Mouse (Mus musculus) embryonic fibroblast, embryonic 13.5 days (primary cell): ENCODE results near the gene Limd2.

Source experiments
- CTCF ChIP-seq: IDR thresholded peaks from 2 replicates; pipeline ENCODE4 v1.5.1; 2011; ENCODE audit warnings: mild to moderate bottlenecking, control low read depth, low read length, moderate library complexity, borderline replicate concordance; ENCODE audit not compliant: insufficient read depth
- POLR2A ChIP-seq: IDR thresholded peaks from 2 replicates; pipeline ENCODE4 v1.6.1; 2011; ENCODE audit warnings: low read depth, mild to moderate bottlenecking, control low read depth, low read length, moderate library complexity

DNA sequence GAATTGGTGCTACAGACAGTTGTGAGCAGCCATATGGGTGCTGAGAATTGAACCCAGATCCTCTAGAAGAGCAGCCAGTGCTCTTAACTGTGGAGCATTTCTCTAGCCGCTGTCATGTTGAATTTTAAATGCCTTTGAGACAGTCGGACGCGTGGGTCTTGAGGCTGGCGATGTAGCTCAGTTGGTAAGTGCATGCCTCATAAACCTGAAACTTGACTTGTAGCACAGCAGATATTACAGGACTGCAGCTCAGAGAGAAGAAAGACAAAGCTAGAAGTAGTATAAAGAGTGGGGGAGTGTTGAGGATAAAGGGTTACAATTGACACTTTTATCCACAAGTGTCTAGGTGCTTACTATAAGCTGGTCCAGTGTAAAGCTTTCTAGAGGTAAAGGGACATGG, 28.1 kb downstream of the Limd2 start:
- no peak for TF ChIP-seq CTCF
- no peak for TF ChIP-seq POLR2A
